Comparison of ENCODE assay signal across 1 mouse cellular context in the genomic region with DNA sequence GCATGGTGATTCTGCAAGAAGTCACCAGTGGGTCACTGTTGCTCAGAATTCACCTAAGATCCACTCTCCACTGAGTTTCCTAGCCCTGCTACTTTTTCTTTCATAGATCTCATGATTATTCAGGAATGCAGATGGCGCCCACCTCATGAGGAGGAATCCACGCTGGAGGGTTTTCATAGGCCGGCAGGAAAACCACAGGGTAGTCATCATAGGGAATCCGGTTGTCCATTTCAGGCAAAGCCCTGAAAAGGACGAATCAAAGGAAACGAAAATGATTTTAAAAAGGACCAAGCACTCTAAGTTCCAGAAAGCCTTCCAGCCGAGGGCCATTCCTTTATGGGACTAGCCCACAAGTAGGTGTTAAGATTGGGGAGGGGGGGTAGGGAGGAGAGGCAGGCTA.
TF ChIP-seq lines count a peak whose summit lies in the region.

No protein-coding gene starts in this region.

TF ChIP-seq in MEL, 35 proteins besides CTCF, POLR2A, EP300 and RAD21 (continued from another document):
- TF ChIP-seq MYB (IDR thresholded peaks at IDR 0.05; ENCODE audit: low read depth, low read length), result no peak
